Mouse (Mus musculus): ENCODE results near the gene Sesn1. TPM values are rescaled to one million over a fixed set of nuclear protein-coding genes. Genes with fewer than 3 reads are reported as not detected.

The Sesn1 gene
- polyA plus RNA-seq, 1 experiment, result 5.0 TPM

- Histone ChIP-seq H3K27me3 (ENCODE audit: control insufficient read depth, insufficient read depth, insufficient read length) (no peaks in the 10 kb centered on the region), H3ac (ENCODE audit: control insufficient read depth, insufficient read length, low read depth) (no peak overlapping the region), H3K36me3 (ENCODE audit: control insufficient read depth, insufficient read depth) (no peaks in the 10 kb centered on the region), H3K79me3 (ENCODE audit: low read depth) (no peaks in the 10 kb centered on the region), H3K4me3 (ENCODE audit: insufficient read depth, poor library complexity, severe bottlenecking) (no peak overlapping the region), H3K79me2 (ENCODE audit: control insufficient read depth, insufficient read depth) (no peaks in the 10 kb centered on the region)
- TF ChIP-seq MYOG (IDR thresholded peaks at IDR 0.05; ENCODE audit: control insufficient read depth, extremely low read depth, insufficient read length) (no peak), MAX (IDR thresholded peaks at IDR 0.05) (no peak), USF1 (IDR thresholded peaks at IDR 0.05; ENCODE audit: low read depth) (no peak)
These were observed 42.5 kb upstream of the Sesn1 start for GRCm38 (mm10) chr10:41767254-41767653.

- no peaks in the 10 kb centered on the region for H3K79me3 ChIP-seq (ENCODE audit: low read depth)
- TF ChIP-seq MYOD1 (IDR thresholded peaks at IDR 0.05; ENCODE audit: control insufficient read depth, insufficient read length, low read depth), result no peak
- no peak overlapping the region for H3ac ChIP-seq (ENCODE audit: control insufficient read depth, insufficient read length, low read depth)
- H3K36me3 ChIP-seq (ENCODE audit: control insufficient read depth, insufficient read depth), result no peaks in the 10 kb centered on the region
- no peak overlapping the region for H3K4me3 ChIP-seq (ENCODE audit: insufficient read depth, poor library complexity, severe bottlenecking)
- no peaks in the 10 kb centered on the region for H3K27me3 ChIP-seq (ENCODE audit: control insufficient read depth, insufficient read depth, insufficient read length)
- no peaks in the 10 kb centered on the region for H3K79me2 ChIP-seq (ENCODE audit: control insufficient read depth, insufficient read depth)
These were observed 17.4 kb upstream of the Sesn1 start for GRCm38 (mm10) chr10:41792375-41792774.

- Histone ChIP-seq H3K27me3 (ENCODE audit: control insufficient read depth, insufficient read depth, insufficient read length) (no peaks in the 10 kb centered on the region), H3K4me3 (ENCODE audit: insufficient read depth, poor library complexity, severe bottlenecking) (no peak overlapping the region), H3K79me2 (ENCODE audit: control insufficient read depth, insufficient read depth) (no peaks in the 10 kb centered on the region), H3K36me3 (ENCODE audit: control insufficient read depth, insufficient read depth) (peaks cover 35% of the 10 kb centered on the region), H3ac (ENCODE audit: control insufficient read depth, insufficient read length, low read depth) (no peak overlapping the region), H3K79me3 (ENCODE audit: low read depth) (no peaks in the 10 kb centered on the region)
- TF ChIP-seq MYOG (IDR thresholded peaks at IDR 0.05; ENCODE audit: control insufficient read depth, extremely low read depth, insufficient read length) (no peak), CTCF (IDR thresholded peaks at IDR 0.05; ENCODE audit: control insufficient read depth, insufficient read depth, insufficient read length) (no peak), FOSL1 (IDR thresholded peaks at IDR 0.05; ENCODE audit: insufficient read depth, low read length, poor library complexity, severe bottlenecking) (no peak), CEBPB (IDR thresholded peaks at IDR 0.05; ENCODE audit: low read depth) (no peak), USF1 (IDR thresholded peaks at IDR 0.05; ENCODE audit: low read depth) (no peak), MYOD1 (IDR thresholded peaks at IDR 0.05; ENCODE audit: control insufficient read depth, insufficient read length, low read depth) (no peak), MAX (IDR thresholded peaks at IDR 0.05) (no peak)
These were observed 12.5 kb upstream of the Sesn1 start for GRCm38 (mm10) chr10:41797253-41797652.

GRCm38 (mm10) chr10:41803467-41803866, 6.3 kb upstream of the Sesn1 start:
- no peak overlapping the region for H3K4me3 ChIP-seq (ENCODE audit: insufficient read depth, poor library complexity, severe bottlenecking)
- H3K27me3 ChIP-seq (ENCODE audit: control insufficient read depth, insufficient read depth, insufficient read length), result no peaks in the 10 kb centered on the region
- H3K36me3 ChIP-seq (ENCODE audit: control insufficient read depth, insufficient read depth), result peaks cover 36% of the 10 kb centered on the region
- H3K79me2 ChIP-seq (ENCODE audit: control insufficient read depth, insufficient read depth), result peaks cover 43% of the 10 kb centered on the region
- no peak overlapping the region for H3ac ChIP-seq (ENCODE audit: control insufficient read depth, insufficient read length, low read depth)
- peaks cover 12% of the 10 kb centered on the region for H3K79me3 ChIP-seq (ENCODE audit: low read depth)
- TF ChIP-seq CEBPB (IDR thresholded peaks at IDR 0.05; ENCODE audit: low read depth) (no peak), USF1 (IDR thresholded peaks at IDR 0.05; ENCODE audit: low read depth) (no peak), MAX (IDR thresholded peaks at IDR 0.05) (no peak), FOSL1 (IDR thresholded peaks at IDR 0.05; ENCODE audit: insufficient read depth, low read length, poor library complexity, severe bottlenecking) (no peak), CTCF (IDR thresholded peaks at IDR 0.05; ENCODE audit: control insufficient read depth, insufficient read depth, insufficient read length) (no peak), MYOD1 (IDR thresholded peaks at IDR 0.05; ENCODE audit: control insufficient read depth, insufficient read length, low read depth) (no peak), MYOG (IDR thresholded peaks at IDR 0.05; ENCODE audit: control insufficient read depth, extremely low read depth, insufficient read length) (no peak)

- TF ChIP-seq FOSL1 (IDR thresholded peaks at IDR 0.05; ENCODE audit: insufficient read depth, low read length, poor library complexity, severe bottlenecking) (no peak), CEBPB (IDR thresholded peaks at IDR 0.05; ENCODE audit: low read depth) (no peak), USF1 (IDR thresholded peaks at IDR 0.05; ENCODE audit: low read depth) (no peak), MYOG (IDR thresholded peaks at IDR 0.05; ENCODE audit: control insufficient read depth, extremely low read depth, insufficient read length) (no peak), MAX (IDR thresholded peaks at IDR 0.05) (no peak), CTCF (IDR thresholded peaks at IDR 0.05; ENCODE audit: control insufficient read depth, insufficient read depth, insufficient read length) (no peak), MYOD1 (IDR thresholded peaks at IDR 0.05; ENCODE audit: control insufficient read depth, insufficient read length, low read depth) (no peak)
- Histone ChIP-seq H3K36me3 (ENCODE audit: control insufficient read depth, insufficient read depth) (peaks cover 26% of the 10 kb centered on the region), H3K27me3 (ENCODE audit: control insufficient read depth, insufficient read depth, insufficient read length) (no peaks in the 10 kb centered on the region), H3ac (ENCODE audit: control insufficient read depth, insufficient read length, low read depth) (no peak overlapping the region), H3K79me3 (ENCODE audit: low read depth) (peaks cover 15% of the 10 kb centered on the region), H3K4me3 (ENCODE audit: insufficient read depth, poor library complexity, severe bottlenecking) (no peak overlapping the region), H3K79me2 (ENCODE audit: control insufficient read depth, insufficient read depth) (peaks cover 52% of the 10 kb centered on the region)
These were observed 5.0 kb upstream of the Sesn1 start for GRCm38 (mm10) chr10:41804711-41805110.

- H3K4me3 ChIP-seq (ENCODE audit: insufficient read depth, poor library complexity, severe bottlenecking), result no peak overlapping the region
- peaks cover 15% of the 10 kb centered on the region for H3K36me3 ChIP-seq (ENCODE audit: control insufficient read depth, insufficient read depth)
- peaks cover 56% of the 10 kb centered on the region for H3K79me2 ChIP-seq (ENCODE audit: control insufficient read depth, insufficient read depth)
- H3K27me3 ChIP-seq (ENCODE audit: control insufficient read depth, insufficient read depth, insufficient read length), result no peaks in the 10 kb centered on the region
- TF ChIP-seq CTCF (IDR thresholded peaks at IDR 0.05; ENCODE audit: control insufficient read depth, insufficient read depth, insufficient read length) (no peak), MYOD1 (IDR thresholded peaks at IDR 0.05; ENCODE audit: control insufficient read depth, insufficient read length, low read depth) (no peak), MYOG (IDR thresholded peaks at IDR 0.05; ENCODE audit: control insufficient read depth, extremely low read depth, insufficient read length) (no peak)
- H3ac ChIP-seq (ENCODE audit: control insufficient read depth, insufficient read length, low read depth), result no peak overlapping the region
- H3K79me3 ChIP-seq (ENCODE audit: low read depth), result peaks cover 15% of the 10 kb centered on the region
These were observed 3.9 kb upstream of the Sesn1 start for GRCm38 (mm10) chr10:41805729-41806355.

All from C2C12 (cell line).